Mouse (Mus musculus) liver (tissue): ENCODE data around the gene Senp7.

ENCODE experiments used
- DNase-seq: peaks from one replicate; pipeline ENCODE4 v3.0.0-alpha.2; 2020; ENCODE audit warnings: mixed read lengths

Gene Senp7

GRCm38 (mm10) chr16:56139921-56140320 lies 91.8 kb downstream of the Senp7 start:
- no peak for DNase-seq

DNA sequence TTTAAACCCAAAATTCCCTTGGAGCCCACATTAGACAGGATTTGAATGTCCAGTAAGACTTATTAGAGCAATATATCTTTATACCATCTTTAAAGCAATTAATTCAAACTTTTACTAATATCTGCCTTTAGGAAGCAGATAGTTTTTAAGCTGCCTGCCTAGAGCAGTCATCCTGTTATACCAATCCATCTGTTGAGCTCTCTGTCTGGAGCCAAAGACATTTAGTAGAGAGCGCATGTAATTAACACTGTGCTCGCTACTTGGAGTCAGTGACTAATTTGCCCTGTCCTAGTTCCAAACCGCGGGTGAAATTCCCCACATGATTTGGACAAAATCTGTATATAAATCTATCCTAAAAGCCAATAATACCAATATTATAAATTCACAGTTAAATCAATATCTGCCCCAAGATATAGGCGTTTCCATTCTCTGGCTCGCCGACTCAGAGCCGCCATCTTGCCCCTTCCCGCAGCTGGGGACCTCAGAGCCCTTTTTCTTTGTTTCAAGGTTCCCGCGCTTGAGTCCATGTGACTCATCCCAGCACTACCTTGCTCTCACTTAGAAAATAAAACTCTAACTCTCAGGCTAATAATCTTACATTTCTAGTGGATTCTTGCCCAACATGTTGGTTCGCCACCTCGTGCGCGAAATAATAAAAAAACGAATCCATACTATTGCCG lies 96.9 kb downstream of the Senp7 start:
- no peak for DNase-seq

DNA sequence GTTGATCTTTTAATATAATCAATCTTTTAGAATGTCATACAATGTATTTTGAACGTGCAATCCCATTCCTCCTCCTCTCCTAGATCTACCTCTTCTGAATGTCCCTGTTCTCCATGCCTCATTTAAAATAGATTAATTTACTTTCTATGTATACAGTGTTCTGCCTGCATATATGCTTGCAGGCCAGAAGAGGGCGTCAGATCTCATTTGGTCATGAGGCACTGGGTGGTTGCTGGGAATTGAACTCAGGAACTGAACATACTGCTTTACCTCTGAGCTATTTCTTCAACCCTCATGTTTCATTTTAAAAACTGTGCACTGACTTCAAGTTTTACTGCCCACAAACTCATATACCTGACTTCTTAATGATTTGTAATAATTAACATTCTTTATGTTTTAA lies 99.5 kb downstream of the Senp7 start:
- DNase-seq, result no peak

DNA sequence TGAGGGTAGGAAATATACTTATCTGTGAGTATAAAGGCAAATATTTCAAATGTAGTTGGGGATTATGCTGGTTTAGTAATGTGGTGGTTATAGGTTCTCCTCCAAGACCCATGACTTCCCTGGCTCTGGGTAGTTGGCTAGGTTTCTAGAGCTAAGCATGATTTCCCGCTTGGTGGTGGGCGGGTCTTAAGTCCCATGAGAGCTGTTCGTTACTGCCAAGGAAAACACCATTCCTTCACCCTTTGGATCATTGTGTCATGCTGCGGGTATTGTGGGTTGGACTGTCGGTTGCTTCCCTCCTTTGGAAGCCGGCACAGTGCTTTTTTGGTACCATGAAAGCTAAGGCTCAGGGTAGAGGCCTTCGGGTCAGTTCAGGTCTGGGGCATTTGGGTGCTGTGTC lies 115.3 kb downstream of the Senp7 start:
- no peak for DNase-seq

DNA sequence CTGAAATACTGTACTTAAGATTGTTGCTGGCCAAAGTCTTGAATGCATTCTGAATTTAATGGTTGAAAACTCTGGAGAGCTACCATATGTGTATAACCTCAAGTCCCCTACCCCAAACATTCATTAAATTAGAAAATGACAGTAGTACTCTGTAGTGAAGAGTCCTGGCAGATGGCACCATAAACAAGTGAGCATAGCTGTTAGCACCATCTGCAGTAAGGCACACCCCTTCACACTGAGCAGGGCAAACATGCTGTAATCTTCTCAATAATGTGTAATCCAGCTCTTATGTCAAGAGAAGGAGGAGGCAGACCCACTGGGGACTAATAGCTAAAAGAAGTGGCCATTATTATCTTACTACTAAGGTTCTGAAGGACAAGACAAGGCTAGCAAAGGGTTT lies 122.1 kb downstream of the Senp7 start:
- no peak for DNase-seq

DNA sequence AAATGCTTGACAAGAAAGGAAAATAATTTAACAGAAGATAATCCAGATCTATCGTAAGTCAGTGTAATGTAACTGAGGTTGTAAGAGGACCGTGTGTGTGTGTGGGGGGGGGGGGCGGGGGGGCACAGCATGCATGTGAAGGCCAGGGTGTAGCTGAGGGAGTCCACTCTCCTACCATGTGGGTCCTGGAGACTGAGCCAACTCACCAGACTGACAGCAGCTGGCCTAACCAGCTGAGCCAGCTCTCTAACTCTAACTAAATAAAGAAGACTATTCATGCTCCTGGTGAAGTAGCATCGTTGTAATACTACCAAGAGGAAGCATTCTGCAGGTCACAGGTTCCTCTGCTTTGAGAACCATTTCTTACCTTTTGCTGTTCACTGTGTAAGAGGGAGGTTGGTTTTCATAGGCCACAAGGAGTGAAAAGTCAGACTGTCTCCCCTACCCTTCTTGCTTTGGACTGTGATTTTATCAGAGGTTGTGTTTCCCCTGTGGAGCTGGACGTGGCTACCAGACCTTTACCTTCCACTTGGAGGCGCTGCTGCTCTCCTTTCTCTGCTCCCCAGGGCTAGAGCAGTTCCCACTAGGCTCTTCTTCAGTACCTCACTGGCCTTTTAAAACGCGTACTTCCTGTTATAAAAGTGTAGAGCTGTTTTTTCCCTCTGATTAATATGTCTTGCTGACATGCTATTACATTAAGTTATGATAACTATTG lies 127.9 kb downstream of the Senp7 start:
- peak; percentile 8 for DNase-seq

DNA sequence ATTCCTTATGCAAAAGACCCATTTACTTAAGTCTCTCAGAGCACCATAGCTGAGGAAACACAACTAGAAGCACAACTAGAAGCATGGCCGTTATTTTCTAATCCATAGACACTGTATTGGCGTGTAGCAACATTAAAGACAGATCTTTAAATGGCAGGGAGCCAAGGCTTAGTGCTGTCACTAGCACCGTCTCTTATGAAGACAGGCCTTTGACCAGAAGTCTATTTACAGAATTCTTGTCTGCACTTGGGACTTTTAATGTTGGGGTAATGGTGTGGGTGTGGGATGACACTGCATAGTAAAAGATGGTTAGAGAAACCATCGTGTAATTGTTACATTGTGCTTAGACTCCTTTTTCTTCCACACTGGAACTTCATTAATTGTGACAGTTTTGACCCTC lies 138.7 kb downstream of the Senp7 start:
- DNase-seq, result no peak

GRCm38 (mm10) chr16:56188198-56188597 lies 140.1 kb downstream of the Senp7 start:
- no peak for DNase-seq

- DNase-seq, result no peak
Observed at GRCm38 (mm10) chr16:56204051-56204450, 155.9 kb downstream of the Senp7 start, which contains the start of gene Impg2. Gene Impg2, plus strand, starts transcription at chr16:56204313.

DNA sequence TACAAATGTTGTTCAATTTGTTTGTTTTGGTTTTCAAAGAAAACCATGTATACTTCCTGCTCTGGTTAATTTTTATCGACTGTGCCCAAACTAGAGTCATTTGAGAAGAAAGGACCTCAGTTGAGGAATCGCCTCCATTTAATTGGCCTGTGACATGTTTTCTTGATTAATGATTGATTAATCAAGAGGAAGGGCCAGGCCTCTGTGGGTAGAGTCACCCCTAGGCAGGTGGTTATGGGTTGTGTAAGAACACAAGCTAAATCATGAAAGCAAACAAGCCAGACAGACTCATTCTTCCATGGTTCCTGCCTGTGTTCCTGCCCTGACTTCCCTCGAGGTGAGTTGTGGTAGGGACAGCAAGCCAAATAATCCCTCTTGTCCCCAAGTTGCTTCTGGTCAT lies 164.6 kb downstream of the Senp7 start:
- no peak for DNase-seq

- no peak for DNase-seq
Observed at GRCm38 (mm10) chr16:56227686-56228085, 179.5 kb downstream of the Senp7 start.

GRCm38 (mm10) chr16:56229455-56229854 lies 181.3 kb downstream of the Senp7 start:
- DNase-seq, result no peak

GRCm38 (mm10) chr16:56231300-56231699 lies 183.2 kb downstream of the Senp7 start:
- DNase-seq, result peak; percentile 21

- no peak for DNase-seq
Observed at GRCm38 (mm10) chr16:56232736-56233135, 184.6 kb downstream of the Senp7 start.
